Mouse (Mus musculus): ENCODE results near the gene Pitpnb. TPM values are rescaled to one million over a fixed set of nuclear protein-coding genes. Genes with fewer than 3 reads are reported as not detected.

The Pitpnb gene
- polyA plus RNA-seq, 1 experiment from 2014 or later, result 131 TPM

- peaks cover 8% of the 10 kb centered on the region for H3K36me3 ChIP-seq (ENCODE audit: control insufficient read depth, insufficient read depth, low read length)
- peaks cover 66% of the 10 kb centered on the region for H3K4me1 ChIP-seq (ENCODE audit: control insufficient read depth, insufficient read depth, low read length)
- no peaks in the 10 kb centered on the region for H3K9me3 ChIP-seq (ENCODE audit: control insufficient read depth, low read length)
- WGBS, result under 1% methylated on average over 59 of the region's 63 CpGs
- 0 out of 2 replicates have a peak, but pooled peaks cover 5% of the 10 kb centered on the region for H3K27me3 ChIP-seq (ENCODE audit: control insufficient read depth, insufficient read depth, low read length)
- DNase-seq (ENCODE audit: low spot score), result peak; percentile 61
- peak overlapping the region; percentile 96 for H3K9ac ChIP-seq (ENCODE audit: low read length)
- ATAC-seq (ENCODE audit: insufficient read depth, low FRiP score, low TSS enrichment), result no peak
- peak overlapping the region; percentile 14; the same call in 1 of the 2 replicates for H3K27ac ChIP-seq (ENCODE audit: low read depth, low read length)
- peak overlapping the region; percentile 95 for H3K4me3 ChIP-seq (ENCODE audit: low read depth, low read length)
- H3K4me2 ChIP-seq (ENCODE audit: low read depth), result peak overlapping the region; percentile 97
These were observed 87.9 kb downstream of the Pitpnb start for GRCm38 (mm10) chr5:111418202-111419120.

GRCm38 (mm10) chr5:111419121-111419881, 88.7 kb downstream of the Pitpnb start:
- H3K9me3 ChIP-seq (ENCODE audit: control insufficient read depth, low read length), result no peaks in the 10 kb centered on the region
- 0 out of 2 replicates have a peak, but pooled peaks cover 3% of the 10 kb centered on the region for H3K27me3 ChIP-seq (ENCODE audit: control insufficient read depth, insufficient read depth, low read length)
- H3K4me2 ChIP-seq (ENCODE audit: low read depth), result peak overlapping the region; percentile 97
- 2% methylated on average over 40 of the region's 42 CpGs for WGBS
- H3K9ac ChIP-seq (ENCODE audit: low read length), result peak overlapping the region; percentile 96
- peak overlapping the region; percentile 95 for H3K4me3 ChIP-seq (ENCODE audit: low read depth, low read length)
- ATAC-seq (ENCODE audit: insufficient read depth, low FRiP score, low TSS enrichment) (no peak), DNase-seq (ENCODE audit: low spot score) (peak; percentile 63)
- peaks cover 69% of the 10 kb centered on the region for H3K4me1 ChIP-seq (ENCODE audit: control insufficient read depth, insufficient read depth, low read length)
- H3K36me3 ChIP-seq (ENCODE audit: control insufficient read depth, insufficient read depth, low read length), result peaks cover 8% of the 10 kb centered on the region
- 0 out of 2 replicates have a peak overlapping the region, but pooled peaks have one; percentile 14 for H3K27ac ChIP-seq (ENCODE audit: low read depth, low read length)

- Histone ChIP-seq H3K27me3 (ENCODE audit: control insufficient read depth, insufficient read depth, low read length) (0 out of 2 replicates have a peak, but pooled peaks cover 3% of the 10 kb centered on the region), H3K27ac (ENCODE audit: low read depth, low read length) (no peak overlapping the region), H3K4me1 (ENCODE audit: control insufficient read depth, insufficient read depth, low read length) (peaks cover 68% of the 10 kb centered on the region), H3K9ac (ENCODE audit: low read length) (peak overlapping the region; percentile 96), H3K9me3 (ENCODE audit: control insufficient read depth, low read length) (no peaks in the 10 kb centered on the region), H3K4me3 (ENCODE audit: low read depth, low read length) (peak overlapping the region; percentile 95), H3K36me3 (ENCODE audit: control insufficient read depth, insufficient read depth, low read length) (peaks cover 8% of the 10 kb centered on the region), H3K4me2 (ENCODE audit: low read depth) (peak overlapping the region; percentile 97)
- WGBS, result under 1% methylated on average over 56 of the region's 56 CpGs
- peak; percentile 53 for DNase-seq (ENCODE audit: low spot score)
- ATAC-seq (ENCODE audit: insufficient read depth, low FRiP score, low TSS enrichment), result no peak
These were observed 89.6 kb downstream of the Pitpnb start for GRCm38 (mm10) chr5:111420011-111420691.

GRCm38 (mm10) chr5:111420896-111421295, 90.3 kb downstream of the Pitpnb start:
- peak overlapping the region; percentile 97 for H3K4me2 ChIP-seq (ENCODE audit: low read depth)
- 0 out of 2 replicates have a peak, but pooled peaks cover 3% of the 10 kb centered on the region for H3K27me3 ChIP-seq (ENCODE audit: control insufficient read depth, insufficient read depth, low read length)
- DNase-seq (ENCODE audit: low spot score) (no peak), ATAC-seq (ENCODE audit: insufficient read depth, low FRiP score, low TSS enrichment) (no peak)
- H3K9me3 ChIP-seq (ENCODE audit: control insufficient read depth, low read length), result no peaks in the 10 kb centered on the region
- no peak overlapping the region for H3K27ac ChIP-seq (ENCODE audit: low read depth, low read length)
- peaks cover 8% of the 10 kb centered on the region for H3K36me3 ChIP-seq (ENCODE audit: control insufficient read depth, insufficient read depth, low read length)
- WGBS, result 28% methylated on average over 22 of the region's 22 CpGs
- H3K9ac ChIP-seq (ENCODE audit: low read length), result peak overlapping the region; percentile 96
- H3K4me3 ChIP-seq (ENCODE audit: low read depth, low read length), result peak overlapping the region; percentile 95
- peaks cover 68% of the 10 kb centered on the region for H3K4me1 ChIP-seq (ENCODE audit: control insufficient read depth, insufficient read depth, low read length)

GRCm38 (mm10) chr5:111421424-111421823, 90.9 kb downstream of the Pitpnb start:
- Histone ChIP-seq H3K27ac (ENCODE audit: low read depth, low read length) (no peak overlapping the region), H3K4me1 (ENCODE audit: control insufficient read depth, insufficient read depth, low read length) (peaks cover 73% of the 10 kb centered on the region), H3K4me2 (ENCODE audit: low read depth) (peak overlapping the region; percentile 97), H3K9ac (ENCODE audit: low read length) (peak overlapping the region; percentile 96; the same call in 1 of the 2 replicates), H3K27me3 (ENCODE audit: control insufficient read depth, insufficient read depth, low read length) (0 out of 2 replicates have a peak, but pooled peaks cover 3% of the 10 kb centered on the region), H3K4me3 (ENCODE audit: low read depth, low read length) (peak overlapping the region; percentile 95), H3K9me3 (ENCODE audit: control insufficient read depth, low read length) (no peaks in the 10 kb centered on the region), H3K36me3 (ENCODE audit: control insufficient read depth, insufficient read depth, low read length) (peaks cover 8% of the 10 kb centered on the region)
- WGBS, result 58% methylated on average over 15 of the region's 15 CpGs
- ATAC-seq (ENCODE audit: insufficient read depth, low FRiP score, low TSS enrichment) (no peak), DNase-seq (ENCODE audit: low spot score) (no peak)

- 0 out of 2 replicates have a peak overlapping the region, but pooled peaks have one; percentile 20 for H3K27ac ChIP-seq (ENCODE audit: low read depth, low read length)
These were observed 91.7 kb downstream of the Pitpnb start for GRCm38 (mm10) chr5:111422058-111422800.

GRCm38 (mm10) chr5:111423011-111423410, 92.4 kb downstream of the Pitpnb start:
- peak overlapping the region; percentile 95 for H3K4me3 ChIP-seq (ENCODE audit: low read depth, low read length)
- H3K9ac ChIP-seq (ENCODE audit: low read length), result peak overlapping the region; percentile 20
- no peaks in the 10 kb centered on the region for H3K9me3 ChIP-seq (ENCODE audit: control insufficient read depth, low read length)
- no peak overlapping the region for H3K27ac ChIP-seq (ENCODE audit: low read depth, low read length)
- peaks cover 8% of the 10 kb centered on the region for H3K36me3 ChIP-seq (ENCODE audit: control insufficient read depth, insufficient read depth, low read length)
- peak; percentile 52 for DNase-seq (ENCODE audit: low spot score)
- WGBS, result 59% methylated on average over 10 of the region's 10 CpGs
- H3K4me2 ChIP-seq (ENCODE audit: low read depth), result peak overlapping the region; percentile 97
- H3K27me3 ChIP-seq (ENCODE audit: control insufficient read depth, insufficient read depth, low read length), result 0 out of 2 replicates have a peak, but pooled peaks cover 3% of the 10 kb centered on the region
- peaks cover 79% of the 10 kb centered on the region for H3K4me1 ChIP-seq (ENCODE audit: control insufficient read depth, insufficient read depth, low read length)
- ATAC-seq (ENCODE audit: insufficient read depth, low FRiP score, low TSS enrichment), result no peak

More at GRCm38 (mm10) chr5:111422058-111422800, 91.7 kb downstream of the Pitpnb start:
- 59% methylated on average over 8 of the region's 8 CpGs for WGBS
- H3K27me3 ChIP-seq (ENCODE audit: control insufficient read depth, insufficient read depth, low read length), result 0 out of 2 replicates have a peak, but pooled peaks cover 3% of the 10 kb centered on the region
- H3K4me1 ChIP-seq (ENCODE audit: control insufficient read depth, insufficient read depth, low read length), result peaks cover 77% of the 10 kb centered on the region
- peak overlapping the region; percentile 95 for H3K4me3 ChIP-seq (ENCODE audit: low read depth, low read length)
- peaks cover 8% of the 10 kb centered on the region for H3K36me3 ChIP-seq (ENCODE audit: control insufficient read depth, insufficient read depth, low read length)
- H3K9me3 ChIP-seq (ENCODE audit: control insufficient read depth, low read length), result no peaks in the 10 kb centered on the region
- H3K4me2 ChIP-seq (ENCODE audit: low read depth), result peak overlapping the region; percentile 97
- no peak for DNase-seq (ENCODE audit: low spot score)
- ATAC-seq (ENCODE audit: insufficient read depth, low FRiP score, low TSS enrichment), result no peak
- peak overlapping the region; percentile 96; the same call in 1 of the 2 replicates for H3K9ac ChIP-seq (ENCODE audit: low read length)
